Mouse (Mus musculus) kidney, adult 18-20 months (tissue): ENCODE results near the gene Saxo1.

Source experiments
- DNase-seq: peaks from one replicate; pipeline ENCODE4 v3.0.0; 2021

Gene Saxo1

GRCm38 (mm10) chr4:86416401-86417025 lies 141.6 kb downstream of the Saxo1 start:
- DNase-seq: no peak

- DNase-seq: no peak
These were observed 144.7 kb downstream of the Saxo1 start for GRCm38 (mm10) chr4:86413388-86413787.

- DNase-seq: no peak
These were observed 147.2 kb downstream of the Saxo1 start for GRCm38 (mm10) chr4:86410946-86411345.

GRCm38 (mm10) chr4:86408421-86408820 lies 149.7 kb downstream of the Saxo1 start:
- no peak for DNase-seq

- DNase-seq: no peak
These were observed 151.0 kb downstream of the Saxo1 start for GRCm38 (mm10) chr4:86407200-86407527.

GRCm38 (mm10) chr4:86406501-86407199 lies 151.5 kb downstream of the Saxo1 start:
- DNase-seq: no peak

- no peak for DNase-seq
These were observed 157.0 kb downstream of the Saxo1 start for GRCm38 (mm10) chr4:86401116-86401515.

- no peak for DNase-seq
These were observed 160.7 kb downstream of the Saxo1 start for GRCm38 (mm10) chr4:86397470-86397869.

GRCm38 (mm10) chr4:86396672-86397288 lies 161.3 kb downstream of the Saxo1 start:
- no peak for DNase-seq

- no peak for DNase-seq
These were observed 162.5 kb downstream of the Saxo1 start for GRCm38 (mm10) chr4:86395636-86396035.
